Mouse (Mus musculus): ENCODE results near the gene Nhlrc4. TPM values are rescaled to one million over a fixed set of nuclear protein-coding genes. Genes with fewer than 3 reads are reported as not detected.

Nhlrc4 gene
- polyA plus RNA-seq (2016; fragmentation: Nextera tagmentation; extraction: Ambion mirVana) = 0.10 and 0.18 TPM in 2 replicates

DNA sequence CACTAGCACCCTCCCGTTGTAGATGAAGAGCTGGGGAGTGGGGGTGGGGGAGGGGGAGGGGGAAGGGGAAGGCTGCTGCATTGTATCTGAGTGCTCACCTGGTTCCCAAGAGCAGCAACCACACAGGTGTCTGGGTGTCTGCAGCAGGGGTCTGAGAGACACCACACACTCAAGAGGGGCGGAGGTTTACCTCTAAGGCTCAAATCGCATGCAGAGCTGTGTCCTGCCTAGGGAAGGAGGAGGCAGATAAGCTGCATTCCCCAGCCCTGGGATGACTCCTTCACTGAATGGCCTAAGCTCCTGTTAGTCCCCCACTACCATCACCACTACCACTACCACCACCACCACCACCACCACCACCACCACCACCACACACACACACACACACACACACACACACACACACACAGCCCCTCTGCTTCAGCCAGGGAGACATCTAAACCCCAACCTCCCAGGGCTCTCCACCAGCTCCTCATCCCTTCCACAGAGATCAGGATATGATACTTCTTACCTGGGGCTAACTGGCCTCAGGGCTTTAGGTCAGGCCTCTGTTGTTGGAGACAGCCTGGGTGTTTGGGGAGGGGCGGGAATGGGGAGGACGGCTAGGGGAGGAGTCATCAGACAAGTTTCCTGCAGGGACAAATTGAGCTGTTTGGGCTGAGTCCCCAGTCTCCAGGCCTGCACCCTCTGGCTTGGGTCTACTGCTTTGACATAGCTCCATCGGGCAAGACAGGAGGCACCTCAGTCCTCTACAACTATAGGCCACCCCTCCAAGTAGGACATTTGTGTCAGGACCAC, at the start of gene Nhlrc4, which contains the start of gene Pigq:
Gene Nhlrc4, minus strand, starts transcription at position 596 of the 798 bp plus-strand sequence.
Gene Pigq, minus strand, starts transcription at position 571 of the 798 bp plus-strand sequence.
- 48% methylated on average over 6 of the region's 6 CpGs for WGBS
- no peak for DNase-seq (ENCODE audit: low spot score)
- Histone ChIP-seq H3K9me3 (replicated peaks) (no peaks in the 10 kb centered on the region), H3K27ac (peak within 1 kb of the TSS; percentile 59), H3K36me3 (no peaks in the 10 kb centered on the region), H3K27me3 (ENCODE audit: low read depth, poor library complexity, severe bottlenecking) (peaks cover 3% of the 10 kb centered on the region), H3K4me3 (no peak within 1 kb of the TSS), H3K4me1 (peaks cover 42% of the 10 kb centered on the region)

GRCm38 (mm10) chr17:25993489-25993888, 48.7 kb upstream of the Nhlrc4 start:
- no peak overlapping the region for H3K4me3 ChIP-seq
- 92% methylated on average over 3 of the region's 3 CpGs for WGBS
- H3K27ac ChIP-seq = no peak overlapping the region
- H3K9me3 ChIP-seq (replicated peaks) = no peaks in the 10 kb centered on the region
- peaks cover 89% of the 10 kb centered on the region for H3K36me3 ChIP-seq
- no peaks in the 10 kb centered on the region for H3K4me1 ChIP-seq
- DNase-seq (ENCODE audit: low spot score) = no peak
- H3K27me3 ChIP-seq (ENCODE audit: low read depth, poor library complexity, severe bottlenecking) = no peaks in the 10 kb centered on the region

GRCm38 (mm10) chr17:25992274-25992673, 47.5 kb upstream of the Nhlrc4 start:
- Histone ChIP-seq H3K4me1 (no peaks in the 10 kb centered on the region), H3K27me3 (ENCODE audit: low read depth, poor library complexity, severe bottlenecking) (no peaks in the 10 kb centered on the region), H3K27ac (no peak overlapping the region), H3K4me3 (no peak overlapping the region), H3K36me3 (peaks cover 83% of the 10 kb centered on the region), H3K9me3 (replicated peaks) (no peaks in the 10 kb centered on the region)
- 92% methylated on average over 4 of the region's 4 CpGs for whole genome bisulfite sequencing
- DNase-seq (ENCODE audit: low spot score) = no peak

GRCm38 (mm10) chr17:25990331-25990730, 45.6 kb upstream of the Nhlrc4 start:
- H3K27me3 ChIP-seq (ENCODE audit: low read depth, poor library complexity, severe bottlenecking) = no peaks in the 10 kb centered on the region
- 91% methylated on average over 5 of the region's 5 CpGs for WGBS
- no peaks in the 10 kb centered on the region for H3K9me3 ChIP-seq (replicated peaks)
- H3K36me3 ChIP-seq = peaks cover 75% of the 10 kb centered on the region
- no peak overlapping the region for H3K27ac ChIP-seq
- H3K4me1 ChIP-seq = peaks cover 8% of the 10 kb centered on the region; the same call in 1 of the 2 replicates
- H3K4me3 ChIP-seq = no peak overlapping the region
- DNase-seq (ENCODE audit: low spot score) = no peak

DNA sequence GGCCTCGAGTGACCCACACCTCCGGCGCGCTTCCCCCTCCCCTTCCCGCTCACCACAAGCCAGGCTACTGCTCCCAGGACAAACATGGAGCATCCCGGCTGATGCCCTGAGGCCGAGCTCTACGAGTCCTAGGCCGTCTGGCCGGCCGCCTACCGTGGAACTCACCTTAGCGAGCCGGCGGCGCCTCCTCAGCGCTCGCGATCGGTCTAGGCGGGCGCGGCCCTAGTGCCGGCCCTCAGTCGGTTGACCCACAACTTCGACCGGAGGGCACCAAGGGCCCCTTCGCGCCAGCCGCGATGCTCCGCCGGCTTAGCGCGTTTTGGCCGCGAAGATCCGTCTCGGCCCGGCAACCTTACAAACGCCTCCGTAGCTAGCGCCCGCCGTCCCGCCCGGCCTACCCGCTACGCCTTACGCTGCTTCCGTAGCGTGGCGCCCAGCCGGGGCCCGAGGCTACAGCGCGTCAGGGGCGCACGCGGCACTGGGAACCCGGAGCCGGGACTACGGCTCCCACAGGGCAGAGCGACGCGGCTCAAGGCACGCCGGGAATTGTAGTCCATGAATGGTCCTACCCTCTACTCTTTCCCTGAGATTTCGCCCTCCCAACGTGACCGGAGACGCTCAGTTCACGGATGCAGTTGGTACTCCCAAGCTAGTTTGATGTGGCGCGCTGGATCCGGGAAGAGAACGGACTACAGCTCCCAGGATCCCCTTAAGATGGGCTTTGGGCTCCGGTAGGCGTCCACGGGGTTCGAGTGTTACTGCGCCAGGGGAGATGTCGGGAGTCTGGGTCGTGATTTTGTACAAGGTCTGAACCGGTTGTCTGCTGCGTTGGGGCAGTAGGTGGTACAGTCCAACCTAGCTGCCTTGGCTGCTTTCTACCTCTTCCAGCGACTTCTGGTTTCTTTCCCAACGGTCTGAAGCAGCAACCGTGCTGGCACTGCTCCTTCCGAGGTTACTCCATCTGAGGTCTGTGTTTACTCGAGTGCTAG, 40.8 kb upstream of the Nhlrc4 start, which contains the start of gene Capn15:
Gene Capn15, minus strand, starts transcription at position 491 of the 989 bp plus-strand sequence.
- no peaks in the 10 kb centered on the region for H3K9me3 ChIP-seq (replicated peaks)
- H3K4me1 ChIP-seq = peaks cover 25% of the 10 kb centered on the region
- H3K4me3 ChIP-seq = peak within 1 kb of the TSS; percentile 94
- DNase-seq (ENCODE audit: low spot score) = peak; percentile 93
- peak within 1 kb of the TSS; percentile 94 for H3K27ac ChIP-seq
- no peaks in the 10 kb centered on the region for H3K27me3 ChIP-seq (ENCODE audit: low read depth, poor library complexity, severe bottlenecking)
- under 1% methylated on average over 91 of the region's 91 CpGs for WGBS
- H3K36me3 ChIP-seq = peaks cover 41% of the 10 kb centered on the region

DNA sequence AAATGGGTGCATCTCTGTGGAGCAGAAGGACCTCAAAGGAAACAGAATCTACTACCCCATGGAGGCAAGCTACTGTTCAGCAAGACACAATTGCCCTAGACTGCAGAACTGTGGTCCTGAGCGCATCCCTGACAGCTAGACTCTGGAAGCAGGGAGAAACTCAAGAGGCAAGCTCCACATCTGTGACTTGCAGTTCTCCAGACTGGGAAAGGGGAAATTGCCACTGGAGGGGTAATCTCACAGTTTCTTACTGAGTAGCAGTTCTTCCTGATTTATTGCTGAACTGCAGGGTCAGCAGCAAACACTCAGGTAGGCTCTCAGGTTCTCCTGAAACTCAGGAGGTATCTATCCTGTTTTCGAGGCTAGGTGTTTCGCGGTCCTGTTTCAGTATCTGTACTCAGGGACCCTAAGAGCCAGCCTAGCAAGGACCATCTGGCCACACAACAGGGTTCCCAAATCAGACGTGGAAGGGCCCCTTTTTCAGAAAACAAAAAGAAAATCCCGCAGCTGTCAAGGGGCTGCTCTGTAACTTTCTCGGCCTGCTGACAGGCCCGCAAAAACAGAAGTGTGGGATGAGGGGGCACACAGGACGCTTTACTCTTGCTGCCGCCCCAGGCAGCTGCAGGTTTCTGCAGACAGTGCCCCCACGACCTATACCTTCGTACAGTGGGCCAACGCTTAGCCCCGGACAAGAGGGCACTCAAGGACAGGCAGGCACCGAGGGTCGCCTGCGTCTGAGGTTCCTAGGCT, 40.0 kb upstream of the Nhlrc4 start:
- WGBS = 12% methylated on average over 17 of the region's 17 CpGs
- H3K36me3 ChIP-seq = peaks cover 32% of the 10 kb centered on the region
- H3K27me3 ChIP-seq (ENCODE audit: low read depth, poor library complexity, severe bottlenecking) = no peaks in the 10 kb centered on the region
- H3K4me3 ChIP-seq = peak overlapping the region; percentile 94
- no peaks in the 10 kb centered on the region for H3K9me3 ChIP-seq (replicated peaks)
- peaks cover 32% of the 10 kb centered on the region for H3K4me1 ChIP-seq
- H3K27ac ChIP-seq = peak overlapping the region; percentile 94
- no peak for DNase-seq (ENCODE audit: low spot score)

- DNase-seq (ENCODE audit: low spot score) = no peak
- Histone ChIP-seq H3K27ac (peak overlapping the region; percentile 94; the same call in 1 of the 2 replicates), H3K36me3 (peaks cover 28% of the 10 kb centered on the region), H3K4me3 (peak overlapping the region; percentile 94), H3K4me1 (peaks cover 32% of the 10 kb centered on the region), H3K9me3 (replicated peaks) (no peaks in the 10 kb centered on the region), H3K27me3 (ENCODE audit: low read depth, poor library complexity, severe bottlenecking) (no peaks in the 10 kb centered on the region)
- 89% methylated on average over 1 of the region's 1 CpGs for WGBS
Measured at GRCm38 (mm10) chr17:25984066-25984465, 39.3 kb upstream of the Nhlrc4 start.

GRCm38 (mm10) chr17:25982913-25983312, 38.2 kb upstream of the Nhlrc4 start:
- Histone ChIP-seq H3K4me1 (peaks cover 32% of the 10 kb centered on the region), H3K27ac (no peak overlapping the region), H3K4me3 (no peak overlapping the region), H3K36me3 (peaks cover 27% of the 10 kb centered on the region), H3K27me3 (ENCODE audit: low read depth, poor library complexity, severe bottlenecking) (no peaks in the 10 kb centered on the region), H3K9me3 (replicated peaks) (no peaks in the 10 kb centered on the region)
- WGBS = 90% methylated on average over 3 of the region's 3 CpGs
- DNase-seq (ENCODE audit: low spot score) = no peak

DNA sequence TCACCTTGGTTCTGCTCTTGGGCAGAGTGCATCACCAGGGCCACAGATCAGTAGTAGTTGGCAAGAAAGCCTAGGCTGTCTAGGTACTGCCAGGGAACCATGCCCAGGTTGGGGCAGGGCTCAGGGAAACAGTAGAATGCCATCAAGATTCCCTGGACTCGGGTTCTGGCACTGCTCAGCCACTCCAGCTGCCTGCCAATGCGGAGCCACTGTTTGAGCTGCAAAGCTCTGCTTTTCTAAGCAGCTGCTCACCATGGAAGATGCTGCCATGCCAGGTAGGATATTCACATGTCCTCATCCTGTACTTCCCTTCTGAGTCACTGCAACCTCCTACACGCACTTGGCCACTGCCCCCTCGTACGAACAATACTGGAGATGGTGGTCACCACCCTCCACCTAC, 36.1 kb upstream of the Nhlrc4 start:
- no peak for DNase-seq (ENCODE audit: low spot score)
- Histone ChIP-seq H3K4me3 (no peak overlapping the region), H3K36me3 (peaks cover 29% of the 10 kb centered on the region), H3K27ac (no peak overlapping the region), H3K27me3 (ENCODE audit: low read depth, poor library complexity, severe bottlenecking) (no peaks in the 10 kb centered on the region), H3K9me3 (replicated peaks) (no peaks in the 10 kb centered on the region), H3K4me1 (peaks cover 25% of the 10 kb centered on the region)
- WGBS = 90% methylated on average over 5 of the region's 5 CpGs

GRCm38 (mm10) chr17:25979829-25980738, 35.3 kb upstream of the Nhlrc4 start:
- no peak overlapping the region for H3K4me3 ChIP-seq
- H3K9me3 ChIP-seq (replicated peaks) = no peaks in the 10 kb centered on the region
- no peaks in the 10 kb centered on the region for H3K27me3 ChIP-seq (ENCODE audit: low read depth, poor library complexity, severe bottlenecking)
- peaks cover 25% of the 10 kb centered on the region for H3K4me1 ChIP-seq
- no peak overlapping the region for H3K27ac ChIP-seq
- 83% methylated on average over 5 of the region's 5 CpGs for WGBS
- H3K36me3 ChIP-seq = peaks cover 28% of the 10 kb centered on the region
- no peak for DNase-seq (ENCODE audit: low spot score)

DNA sequence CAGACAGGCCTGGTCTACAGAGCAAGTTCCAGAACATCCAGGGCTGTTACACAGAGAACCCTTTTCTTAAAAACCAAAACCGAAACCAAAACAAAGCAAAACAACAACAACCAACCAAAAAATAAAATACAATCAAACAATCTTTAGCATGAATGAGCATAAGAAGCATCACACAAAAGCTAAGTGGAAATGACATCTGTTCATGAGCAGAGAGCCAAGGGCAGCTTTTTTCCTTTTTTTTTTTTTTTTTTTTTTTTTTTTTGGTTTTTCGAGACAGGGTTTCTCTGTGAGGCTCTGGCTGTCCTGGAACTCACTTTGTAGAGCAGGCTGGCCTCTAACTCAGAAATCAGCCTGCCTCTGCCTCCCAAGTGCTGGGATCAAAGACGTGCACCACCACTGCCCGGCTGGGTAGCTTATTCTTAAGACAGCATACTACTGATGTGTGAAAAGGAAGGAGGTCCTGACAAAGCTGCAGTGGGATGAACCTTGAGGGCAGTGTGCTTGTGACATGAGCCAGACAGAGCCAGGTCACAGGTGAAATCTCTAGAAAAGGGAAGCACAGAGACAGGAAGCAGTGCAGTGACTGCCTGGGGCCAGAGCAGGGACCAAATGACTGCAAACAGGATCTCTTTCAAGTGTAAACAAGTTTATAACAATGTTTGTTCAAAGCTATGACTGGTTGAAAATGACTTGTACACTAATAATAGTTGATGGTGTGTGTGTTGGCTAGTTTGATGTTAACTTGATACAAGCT, 26.4 kb upstream of the Nhlrc4 start:
- Histone ChIP-seq H3K36me3 (peaks cover 21% of the 10 kb centered on the region), H3K4me1 (peaks cover 16% of the 10 kb centered on the region), H3K27me3 (ENCODE audit: low read depth, poor library complexity, severe bottlenecking) (no peaks in the 10 kb centered on the region), H3K9me3 (replicated peaks) (no peaks in the 10 kb centered on the region), H3K27ac (no peak overlapping the region), H3K4me3 (no peak overlapping the region)
- DNase-seq (ENCODE audit: low spot score) = no peak
- 87% methylated on average over 4 of the region's 4 CpGs for WGBS

All from limb, embryonic 10.5 days (tissue).